Mouse (Mus musculus) spleen, adult 18-20 months (tissue): ENCODE data around the gene Lix1.

Experiments
- DNase-seq, 2 experiments: peaks; one replicate each; pipeline ENCODE4 v3.0.0; 2022; ENCODE audit warnings: mixed read lengths in 2 of 2

Gene Lix1

DNA sequence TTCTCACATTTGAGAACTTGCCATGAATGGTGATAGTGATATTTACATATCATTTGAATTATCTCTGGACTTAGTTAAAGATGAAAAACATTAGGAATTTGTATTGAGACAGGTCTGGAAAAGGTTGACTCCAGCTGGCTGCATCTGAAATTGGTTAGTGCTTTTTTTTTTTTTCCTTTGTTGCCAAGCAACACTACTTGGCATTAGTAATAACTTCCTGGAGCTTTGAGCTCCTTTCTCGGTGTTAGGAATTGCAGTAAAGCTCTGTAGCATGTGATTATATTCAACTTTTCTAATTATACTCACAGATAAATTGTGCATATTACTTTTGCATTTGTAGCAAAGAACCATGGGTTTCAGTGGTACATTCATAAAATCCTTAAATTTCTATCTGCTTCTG, 96.4 kb downstream of the Lix1 start:
- no peak for DNase-seq

GRCm38 (mm10) chr17:17499278-17499677, 96.8 kb downstream of the Lix1 start:
- no peak for DNase-seq

DNA sequence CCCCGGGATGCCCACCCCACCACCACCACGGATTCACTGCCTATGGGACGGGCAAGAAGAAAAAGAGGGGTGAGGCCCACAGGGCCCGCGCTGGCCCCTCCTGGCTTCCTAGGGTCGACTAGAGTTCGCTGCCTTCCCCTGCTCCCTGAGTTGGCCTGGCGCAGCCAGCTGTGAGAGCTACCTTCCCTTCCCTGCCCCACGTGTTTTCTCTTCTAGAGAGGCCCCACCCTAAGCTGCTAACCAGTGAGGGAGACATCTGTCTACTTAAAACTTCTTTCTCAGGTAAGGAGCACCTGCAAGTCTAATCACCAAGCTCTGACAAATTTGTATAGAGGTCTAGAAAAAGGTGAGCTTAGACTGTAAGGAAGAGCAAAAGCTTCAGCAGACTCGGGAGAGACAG, 104.2 kb downstream of the Lix1 start:
- no peak for DNase-seq
